Mouse (Mus musculus): ENCODE measurements around the gene Alg14.

Alg14 gene

GRCm38 (mm10) chr3:121338687-121339086 lies 47.1 kb downstream of the Alg14 start:
- DNase-seq (ENCODE audit: low spot score in 2 of 2), result no peak

GRCm38 (mm10) chr3:121340321-121340761 lies 48.8 kb downstream of the Alg14 start:
- no peak for DNase-seq (ENCODE audit: low spot score in 2 of 2)

GRCm38 (mm10) chr3:121343224-121343623 lies 51.7 kb downstream of the Alg14 start:
- DNase-seq (ENCODE audit: low spot score in 2 of 2), result no peak

- no peak for DNase-seq (ENCODE audit: low spot score in 2 of 2)
Measured at GRCm38 (mm10) chr3:121344056-121344945, 52.7 kb downstream of the Alg14 start.

- DNase-seq (ENCODE audit: low spot score in 2 of 2), result no peak
Measured at GRCm38 (mm10) chr3:121344951-121345642, 53.5 kb downstream of the Alg14 start.

- DNase-seq (ENCODE audit: low spot score in 2 of 2), result no peak
Measured at GRCm38 (mm10) chr3:121345643-121346000, 54.0 kb downstream of the Alg14 start.

- DNase-seq (ENCODE audit: low spot score in 2 of 2), result no peak
Measured at GRCm38 (mm10) chr3:121346507-121347267, 55.1 kb downstream of the Alg14 start.

- DNase-seq (ENCODE audit: low spot score in 2 of 2), result no peak
Measured at GRCm38 (mm10) chr3:121348792-121349191, 57.2 kb downstream of the Alg14 start.

GRCm38 (mm10) chr3:121349334-121350169 lies 58.0 kb downstream of the Alg14 start:
- DNase-seq (ENCODE audit: low spot score in 2 of 2), result peak in 1 of 2 experiments; percentile 21

GRCm38 (mm10) chr3:121351257-121351656 lies 59.7 kb downstream of the Alg14 start:
- DNase-seq (ENCODE audit: low spot score in 2 of 2), result no peak

GRCm38 (mm10) chr3:121354281-121354680 lies 62.7 kb downstream of the Alg14 start:
- no peak for DNase-seq (ENCODE audit: low spot score in 2 of 2)

GRCm38 (mm10) chr3:121354861-121355470 lies 63.4 kb downstream of the Alg14 start:
- DNase-seq (ENCODE audit: low spot score in 2 of 2), result no peak

GRCm38 (mm10) chr3:121355569-121355968 lies 64.0 kb downstream of the Alg14 start:
- DNase-seq (ENCODE audit: low spot score in 2 of 2), result no peak

- no peak for DNase-seq (ENCODE audit: low spot score in 2 of 2)
Measured at GRCm38 (mm10) chr3:121356111-121356510, 64.5 kb downstream of the Alg14 start.

- DNase-seq (ENCODE audit: low spot score in 2 of 2), result no peak
Measured at GRCm38 (mm10) chr3:121357030-121357429, 65.5 kb downstream of the Alg14 start.

GRCm38 (mm10) chr3:121358285-121358684 lies 66.7 kb downstream of the Alg14 start:
- DNase-seq (ENCODE audit: low spot score in 2 of 2), result no peak

- DNase-seq (ENCODE audit: low spot score in 2 of 2), result no peak
Measured at GRCm38 (mm10) chr3:121358850-121359249, 67.3 kb downstream of the Alg14 start.

- DNase-seq (ENCODE audit: low spot score in 2 of 2), result no peak
Measured at GRCm38 (mm10) chr3:121359272-121359671, 67.7 kb downstream of the Alg14 start.

- no peak for DNase-seq (ENCODE audit: low spot score in 2 of 2)
Measured at GRCm38 (mm10) chr3:121362002-121362401, 70.4 kb downstream of the Alg14 start.

- no peak for DNase-seq (ENCODE audit: low spot score in 2 of 2)
Measured at GRCm38 (mm10) chr3:121364388-121364787, 72.8 kb downstream of the Alg14 start.

GRCm38 (mm10) chr3:121365131-121365530 lies 73.6 kb downstream of the Alg14 start:
- no peak for DNase-seq (ENCODE audit: low spot score in 2 of 2)

Data from frontal cortex, postnatal 36 days (tissue).